Mouse (Mus musculus): ENCODE results near the gene Bhmt.
"Not testable (repeated sequence)": the region's sequence is repeated elsewhere in the genome, so short reads cannot be mapped to it uniquely, and the experiment has no call there.

Gene Bhmt

GRCm38 (mm10) chr13:93608476-93608875, 29.3 kb downstream of the Bhmt start:
- no peak for DNase-seq (ENCODE audit: low read depth)

- no peak for DNase-seq (ENCODE audit: low read depth)
Measured at GRCm38 (mm10) chr13:93607701-93608100, 30.1 kb downstream of the Bhmt start.

GRCm38 (mm10) chr13:93606868-93607578, 30.7 kb downstream of the Bhmt start:
- DNase-seq (ENCODE audit: low read depth): no peak

- DNase-seq (ENCODE audit: low read depth): no peak
Measured at GRCm38 (mm10) chr13:93604698-93605097, 33.1 kb downstream of the Bhmt start.

GRCm38 (mm10) chr13:93601527-93601926, 36.2 kb downstream of the Bhmt start:
- no peak for DNase-seq (ENCODE audit: low read depth)

GRCm38 (mm10) chr13:93593040-93593699, 44.6 kb downstream of the Bhmt start:
- DNase-seq (ENCODE audit: low read depth): peak; percentile 71

- not testable (repeated sequence) for DNase-seq (ENCODE audit: low read depth)
Measured at GRCm38 (mm10) chr13:93582526-93582925, 55.2 kb downstream of the Bhmt start.

GRCm38 (mm10) chr13:93580431-93580830, 57.3 kb downstream of the Bhmt start:
- no peak for DNase-seq (ENCODE audit: low read depth)

- no peak for DNase-seq (ENCODE audit: low read depth)
Measured at GRCm38 (mm10) chr13:93569676-93570075, 68.1 kb downstream of the Bhmt start.
